Mouse (Mus musculus) embryonic facial prominence, embryonic 15.5 days (tissue): ENCODE measurements around the gene Polr1b. TPM values are rescaled to one million over a fixed set of nuclear protein-coding genes. Genes with fewer than 3 reads are reported as not detected.

Experiments
- ATAC-seq: fragments of 200-750 bp; cut with Nextera tagmentation; 2 replicates; pipeline ENCODE4 v1.8.0; 2017; ENCODE audit warnings: low read depth, moderate TSS enrichment; ENCODE audit not compliant: insufficient number of reproducible peaks, low FRiP score, low TSS enrichment
- H3K27ac ChIP-seq: fragments of 300-500 bp; sonication (generic); replicated peaks from 2 replicates; pipeline ENCODE4 v1.5.1; 2015; ENCODE audit warnings: mild to moderate bottlenecking, inconsistent platforms
- H3K27me3 ChIP-seq: fragments of 300-500 bp; sonication (generic); 2 replicates; pipeline ENCODE4 v1.6.1; 2015; ENCODE audit warnings: inconsistent platforms
- H3K36me3 ChIP-seq: fragments of 300-500 bp; sonication (generic); 2 replicates; pipeline ENCODE4 v1.6.1; 2015; ENCODE audit warnings: mild to moderate bottlenecking, inconsistent platforms
- H3K4me1 ChIP-seq: fragments of 300-500 bp; sonication (generic); 2 replicates; pipeline ENCODE4 v1.6.1; 2015; ENCODE audit warnings: inconsistent platforms
- H3K4me2 ChIP-seq: fragments of 300-500 bp; sonication (generic); replicated peaks from 2 replicates; pipeline ENCODE4 v1.6.1; 2015; ENCODE audit warnings: mild to moderate bottlenecking, inconsistent platforms
- H3K4me3 ChIP-seq: fragments of 300-500 bp; sonication (generic); replicated peaks from 2 replicates; pipeline ENCODE4 v1.5.1; 2015; ENCODE audit warnings: mild to moderate bottlenecking, inconsistent platforms
- H3K9ac ChIP-seq: fragments of 300-500 bp; sonication (generic); 2 replicates; pipeline ENCODE4 v1.6.1; 2015; ENCODE audit warnings: inconsistent platforms
- H3K9me3 ChIP-seq: fragments of 300-500 bp; sonication (generic); replicated peaks from 2 replicates; pipeline ENCODE4 v1.6.1; 2016; ENCODE audit warnings: inconsistent platforms
- WGBS: fragments of 180-500 bp; shearing (Covaris S2); methylation state at CpG from one replicate; pipeline ENCODE4 v1.1.7; 2015; 5-methylcytosine and 5-hydroxymethylcytosine counted together
- polyA plus RNA-seq: library from polyadenylated mRNA; unstranded; fragments of >200 nt; fragmentation: Nextera tagmentation; extraction: Ambion mirVana; gene quantifications from 2 replicates; pipeline ENCODE4 v1.2.1, GENCODE M21; 2015

The Polr1b gene
- polyA plus RNA-seq, 1 experiment from 2014 or later = 25.1 TPM

DNA sequence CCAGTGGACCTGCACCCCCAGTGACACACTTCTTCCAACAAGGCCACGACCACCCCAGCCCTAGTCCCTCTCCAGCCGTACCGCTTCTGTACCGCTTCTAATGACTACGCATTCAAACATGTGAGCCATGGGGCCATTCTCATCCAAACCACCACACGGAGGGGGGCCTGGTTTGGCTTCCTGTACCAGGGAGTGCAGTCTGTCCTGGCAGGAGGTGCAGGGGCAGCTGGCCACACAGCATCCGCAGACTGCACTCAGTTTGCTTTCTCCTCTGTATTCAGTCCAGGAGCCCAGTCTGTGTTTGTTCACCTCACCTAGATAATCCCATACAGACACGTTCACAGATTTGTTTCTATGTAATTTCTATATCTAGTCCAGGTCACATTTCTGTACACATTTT, 21.2 kb downstream of the Polr1b start:
- 86% methylated on average over 8 of the region's 8 CpGs for WGBS
- Histone ChIP-seq H3K9ac (no peak overlapping the region), H3K4me1 (no peaks in the 10 kb centered on the region), H3K4me2 (no peak overlapping the region), H3K4me3 (no peak overlapping the region), H3K27me3 (no peaks in the 10 kb centered on the region), H3K36me3 (peaks cover 90% of the 10 kb centered on the region), H3K9me3 (no peaks in the 10 kb centered on the region), H3K27ac (no peak overlapping the region)
- ATAC-seq = no peak

GRCm38 (mm10) chr2:129129412-129129929, 28.7 kb downstream of the Polr1b start, which contains the start of gene Chchd5:
Gene Chchd5, plus strand, starts transcription at chr2:129129700.
- Histone ChIP-seq H3K36me3 (peaks cover 47% of the 10 kb centered on the region), H3K27ac (peak within 1 kb of the TSS; percentile 96), H3K27me3 (no peaks in the 10 kb centered on the region), H3K4me1 (peaks cover 16% of the 10 kb centered on the region), H3K9ac (peak within 1 kb of the TSS; percentile 77), H3K4me3 (peak within 1 kb of the TSS; percentile 76), H3K4me2 (peak within 1 kb of the TSS; percentile 79), H3K9me3 (0 out of 2 replicates have a peak, but pooled peaks cover 6% of the 10 kb centered on the region)
- WGBS = 0% methylated on average over 35 of the region's 35 CpGs
- ATAC-seq = peak; percentile 100

- Histone ChIP-seq H3K4me2 (peak overlapping the region; percentile 79), H3K9ac (peak overlapping the region; percentile 47), H3K4me1 (peaks cover 16% of the 10 kb centered on the region), H3K9me3 (0 out of 2 replicates have a peak, but pooled peaks cover 6% of the 10 kb centered on the region), H3K36me3 (peaks cover 41% of the 10 kb centered on the region), H3K27ac (peak overlapping the region; percentile 96), H3K27me3 (no peaks in the 10 kb centered on the region), H3K4me3 (peak overlapping the region; percentile 76)
- peak; percentile 27 for ATAC-seq
- WGBS = 32% methylated on average over 18 of the region's 18 CpGs
These were observed 29.3 kb downstream of the Polr1b start for GRCm38 (mm10) chr2:129129987-129130545.

- WGBS = 89% methylated on average over 2 of the region's 2 CpGs
- Histone ChIP-seq H3K4me1 (peaks cover 16% of the 10 kb centered on the region), H3K27me3 (no peaks in the 10 kb centered on the region), H3K4me2 (peak overlapping the region; percentile 79), H3K9ac (no peak overlapping the region), H3K36me3 (peaks cover 34% of the 10 kb centered on the region), H3K27ac (no peak overlapping the region), H3K9me3 (0 out of 2 replicates have a peak, but pooled peaks cover 6% of the 10 kb centered on the region), H3K4me3 (peak overlapping the region; percentile 76)
- ATAC-seq = no peak
These were observed 30.0 kb downstream of the Polr1b start for GRCm38 (mm10) chr2:129130776-129131175.

DNA sequence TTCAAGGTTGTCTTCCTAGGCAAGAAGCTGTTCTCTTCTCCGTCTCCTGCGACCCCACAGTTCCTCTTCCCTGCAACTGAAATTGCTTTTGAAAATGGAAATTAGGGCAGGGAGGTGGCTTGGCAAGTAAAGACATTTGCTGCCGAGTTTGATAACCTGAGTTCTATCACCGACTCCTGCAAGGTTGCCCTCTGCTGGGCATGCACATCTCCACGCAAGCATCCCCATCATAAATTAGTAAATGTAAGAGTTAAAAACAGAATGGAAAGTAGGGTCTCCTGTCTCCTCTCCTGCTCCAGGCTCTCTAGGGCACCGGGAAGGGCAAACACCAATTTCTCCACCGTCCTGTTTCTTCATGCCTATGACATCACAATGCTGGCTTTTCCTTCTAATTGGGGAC, 31.4 kb downstream of the Polr1b start:
- no peak for ATAC-seq
- Histone ChIP-seq H3K4me3 (no peak overlapping the region), H3K36me3 (peaks cover 23% of the 10 kb centered on the region), H3K27ac (no peak overlapping the region), H3K27me3 (no peaks in the 10 kb centered on the region), H3K9me3 (0 out of 2 replicates have a peak, but pooled peaks cover 6% of the 10 kb centered on the region), H3K9ac (no peak overlapping the region), H3K4me2 (no peak overlapping the region), H3K4me1 (peaks cover 16% of the 10 kb centered on the region)
- WGBS = 94% methylated on average over 7 of the region's 7 CpGs

- no peak for ATAC-seq
- WGBS = 94% methylated on average over 14 of the region's 14 CpGs
- H3K9me3 ChIP-seq = 0 out of 2 replicates have a peak, but pooled peaks cover 6% of the 10 kb centered on the region
These were observed 32.4 kb downstream of the Polr1b start for GRCm38 (mm10) chr2:129133006-129133805.

GRCm38 (mm10) chr2:129139906-129140305, 39.1 kb downstream of the Polr1b start:
- Histone ChIP-seq H3K4me1 (no peaks in the 10 kb centered on the region), H3K9me3 (no peaks in the 10 kb centered on the region), H3K36me3 (no peaks in the 10 kb centered on the region), H3K4me2 (no peak overlapping the region), H3K27me3 (no peaks in the 10 kb centered on the region), H3K27ac (no peak overlapping the region), H3K9ac (no peak overlapping the region), H3K4me3 (no peak overlapping the region)
- ATAC-seq = no peak
- WGBS = 76% methylated on average over 10 of the region's 10 CpGs

More at GRCm38 (mm10) chr2:129133006-129133805, 32.4 kb downstream of the Polr1b start:
- Histone ChIP-seq H3K4me3 (no peak overlapping the region), H3K9ac (no peak overlapping the region), H3K27ac (no peak overlapping the region), H3K4me2 (no peak overlapping the region), H3K36me3 (peaks cover 23% of the 10 kb centered on the region), H3K27me3 (no peaks in the 10 kb centered on the region), H3K4me1 (peaks cover 16% of the 10 kb centered on the region)

- Histone ChIP-seq H3K27ac (no peak overlapping the region), H3K4me1 (no peaks in the 10 kb centered on the region), H3K9ac (no peak overlapping the region), H3K36me3 (no peaks in the 10 kb centered on the region), H3K4me3 (no peak overlapping the region), H3K27me3 (no peaks in the 10 kb centered on the region), H3K4me2 (no peak overlapping the region), H3K9me3 (no peaks in the 10 kb centered on the region)
- 60% methylated on average over 2 of the region's 2 CpGs for WGBS
- no peak for ATAC-seq
These were observed 48.0 kb downstream of the Polr1b start for GRCm38 (mm10) chr2:129148836-129149235.

DNA sequence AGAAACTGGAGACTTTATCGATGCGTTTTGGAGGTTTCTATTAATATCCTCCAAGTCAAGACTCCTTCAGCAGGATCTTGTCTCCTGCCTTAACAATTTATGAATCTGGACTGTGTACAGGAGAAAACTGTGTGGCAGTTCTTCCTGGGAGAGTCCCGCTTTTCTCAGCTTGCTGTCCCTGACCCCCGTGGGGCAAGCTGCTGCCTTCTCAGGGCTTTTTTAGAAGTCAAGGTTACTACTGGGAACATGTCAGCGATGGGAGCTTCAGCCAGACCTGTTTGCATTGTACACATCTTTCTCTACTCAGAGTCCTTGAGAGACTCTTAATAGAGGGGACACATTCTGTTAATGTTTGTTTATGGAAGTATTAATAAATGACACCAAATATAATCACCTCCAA, 49.6 kb downstream of the Polr1b start:
- H3K9ac ChIP-seq = no peak overlapping the region
- no peak for ATAC-seq
- H3K4me3 ChIP-seq = no peak overlapping the region
- no peak overlapping the region for H3K27ac ChIP-seq
- no peaks in the 10 kb centered on the region for H3K27me3 ChIP-seq
- no peak overlapping the region for H3K4me2 ChIP-seq
- no peaks in the 10 kb centered on the region for H3K9me3 ChIP-seq
- H3K36me3 ChIP-seq = no peaks in the 10 kb centered on the region
- H3K4me1 ChIP-seq = no peaks in the 10 kb centered on the region
- WGBS = 83% methylated on average over 5 of the region's 5 CpGs

DNA sequence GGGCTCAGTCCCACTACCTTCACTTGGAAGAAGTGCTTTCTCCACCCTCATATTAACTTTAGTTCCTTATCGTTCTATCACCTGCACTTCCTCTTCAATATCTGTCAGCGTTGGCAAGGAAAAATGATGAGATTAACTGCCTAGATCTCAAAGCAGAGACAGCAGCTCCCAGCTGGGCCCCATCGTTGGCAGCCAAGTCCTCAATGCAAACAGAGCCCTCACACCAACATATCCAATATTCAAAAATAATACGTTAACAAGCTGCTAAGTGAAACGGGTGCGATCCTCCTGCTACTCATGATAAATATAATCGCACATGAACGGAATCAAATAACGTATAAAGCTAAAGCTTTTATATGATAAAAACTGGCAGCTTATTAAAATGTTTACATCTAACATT, 50.3 kb downstream of the Polr1b start:
- Histone ChIP-seq H3K27ac (no peak overlapping the region), H3K36me3 (no peaks in the 10 kb centered on the region), H3K4me1 (no peaks in the 10 kb centered on the region), H3K9ac (no peak overlapping the region), H3K4me3 (no peak overlapping the region), H3K9me3 (no peaks in the 10 kb centered on the region), H3K27me3 (no peaks in the 10 kb centered on the region), H3K4me2 (no peak overlapping the region)
- no peak for ATAC-seq
- WGBS = 81% methylated on average over 9 of the region's 9 CpGs

- no peaks in the 10 kb centered on the region for H3K9me3 ChIP-seq
- WGBS = 74% methylated on average over 1 of the region's 1 CpGs
- H3K4me3 ChIP-seq = no peak overlapping the region
- no peak for ATAC-seq
- H3K27ac ChIP-seq = no peak overlapping the region
- no peaks in the 10 kb centered on the region for H3K27me3 ChIP-seq
- H3K9ac ChIP-seq = no peak overlapping the region
- H3K4me1 ChIP-seq = no peaks in the 10 kb centered on the region
- H3K4me2 ChIP-seq = no peak overlapping the region
- no peaks in the 10 kb centered on the region for H3K36me3 ChIP-seq
These were observed 52.0 kb downstream of the Polr1b start for GRCm38 (mm10) chr2:129152751-129153150.
